Mouse (Mus musculus) MEL (cell line): ENCODE measurements around the gene Rbm14. TPM values are rescaled to one million over a fixed set of nuclear protein-coding genes. Genes with fewer than 3 reads are reported as not detected.

Experiments
- DNase-seq: peaks from one replicate; pipeline ENCODE4 v3.0.0; 2011; ENCODE audit warnings: low read depth, low spot score
- H3K27ac ChIP-seq: 2 replicates; pipeline ENCODE4 v1.5.1; 2012; ENCODE audit warnings: low read depth, mild to moderate bottlenecking, control low read depth, low read length, moderate library complexity; ENCODE audit not compliant: control insufficient read depth
- H3K27me3 ChIP-seq, 2 experiments: fragments of 150-350 bp in 1 of 2; sonication (generic) in 1 of 2; 2 replicates each; pipeline ENCODE4 v1.6.1; 2012; ENCODE audit warnings: low read length in 2 of 2, mild to moderate bottlenecking in 2 of 2, improper control_type of control experiment in 1 of 2, moderate library complexity in 1 of 2; ENCODE audit not compliant: insufficient read depth in 2 of 2, control insufficient read depth in 1 of 2
- H3K36me3 ChIP-seq, 2 experiments: 2 replicates each; pipeline ENCODE4 v1.6.1; 2012 to 2014; ENCODE audit warnings: low read length in 2 of 2, improper control_type of control experiment in 1 of 2, inconsistent platforms in 1 of 2, mild to moderate bottlenecking in 1 of 2; ENCODE audit not compliant: insufficient read depth in 2 of 2, control insufficient read depth in 1 of 2
- H3K4me1 ChIP-seq, 2 experiments: fragments of 150-350 bp in 1 of 2; sonication (generic) in 1 of 2; 2 replicates each; pipeline ENCODE4 v1.6.1; 2012; ENCODE audit warnings: low read length in 2 of 2, improper control_type of control experiment in 1 of 2, mild to moderate bottlenecking in 1 of 2; ENCODE audit not compliant: insufficient read depth in 2 of 2, control insufficient read depth in 1 of 2
- H3K4me3 ChIP-seq, 2 experiments: fragments of 150-350 bp in 1 of 2; sonication (generic) in 1 of 2; 2 replicates each; pipeline ENCODE4 v1.5.1; 2012; ENCODE audit warnings: low read depth in 2 of 2, low read length in 2 of 2, mild to moderate bottlenecking in 2 of 2, moderate library complexity in 2 of 2, control low read depth in 1 of 2, improper control_type of control experiment in 1 of 2; ENCODE audit not compliant: control insufficient read depth in 1 of 2, insufficient read depth in 1 of 2
- H3K79me2 ChIP-seq: 2 replicates; pipeline ENCODE4 v1.6.1; 2012; ENCODE audit warnings: mild to moderate bottlenecking, low read length, moderate library complexity; ENCODE audit not compliant: control insufficient read depth, poor library complexity, insufficient read depth
- H3K9ac ChIP-seq: 2 replicates; pipeline ENCODE4 v1.6.1; 2012; ENCODE audit warnings: low read depth, mild to moderate bottlenecking, control low read depth, low read length, moderate library complexity; ENCODE audit not compliant: control insufficient read depth, poor library complexity, severe bottlenecking
- H3K9me3 ChIP-seq: fragments of 150-350 bp; sonication (generic); replicated peaks from 2 replicates; pipeline ENCODE4 v1.6.1; 2012; ENCODE audit warnings: mild to moderate bottlenecking, low read length, improper control_type of control experiment, moderate library complexity; ENCODE audit not compliant: insufficient read depth
- E2F4 ChIP-seq: IDR thresholded peaks from 2 replicates; pipeline ENCODE4 v1.6.1; 2011; ENCODE audit warnings: low read depth, low read length, improper control_type of control experiment, borderline replicate concordance
- EP300 ChIP-seq, 2 experiments: IDR thresholded peaks; 2 replicates each; pipeline ENCODE4 v1.6.1; 2011; ENCODE audit warnings: improper control_type of control experiment in 2 of 2, low read length in 2 of 2, low read depth in 1 of 2, mild to moderate bottlenecking in 1 of 2
- ETS1 ChIP-seq: IDR thresholded peaks from 2 replicates; pipeline ENCODE4 v1.6.1; 2012; ENCODE audit warnings: low read depth, mild to moderate bottlenecking, inconsistent platforms, low read length, improper control_type of control experiment, moderate library complexity
- GATA1 ChIP-seq: IDR thresholded peaks from 2 replicates; pipeline ENCODE4 v1.6.1; 2011; ENCODE audit warnings: low read depth, low read length, improper control_type of control experiment
- JUND ChIP-seq: IDR thresholded peaks from 2 replicates; pipeline ENCODE4 v1.6.1; 2011; ENCODE audit warnings: low read depth, mild to moderate bottlenecking, improper control_type of control experiment, low read length
- MAX ChIP-seq: IDR thresholded peaks from 2 replicates; pipeline ENCODE4 v1.6.1; 2011; ENCODE audit warnings: low read length, improper control_type of control experiment
- MEF2A ChIP-seq: IDR thresholded peaks from 2 replicates; pipeline ENCODE4 v1.6.1; 2014; ENCODE audit warnings: low read depth, mild to moderate bottlenecking, inconsistent platforms, low read length, improper control_type of control experiment; ENCODE audit not compliant: poor library complexity, insufficient replicate concordance, severe bottlenecking; ENCODE audit errors: extremely low read depth
- MXI1 ChIP-seq: IDR thresholded peaks from 2 replicates; pipeline ENCODE4 v1.6.1; 2011; ENCODE audit warnings: mild to moderate bottlenecking, low read depth, low read length, improper control_type of control experiment
- MYB ChIP-seq: IDR thresholded peaks from 2 replicates; pipeline ENCODE4 v1.6.1; 2011; ENCODE audit warnings: mild to moderate bottlenecking, low read depth, low read length, improper control_type of control experiment
- NRF1 ChIP-seq: IDR thresholded peaks from 2 replicates; pipeline ENCODE4 v1.6.1; 2014; ENCODE audit warnings: low read depth, mild to moderate bottlenecking, inconsistent platforms, low read length, improper control_type of control experiment, moderate library complexity; ENCODE audit not compliant: poor library complexity, insufficient read depth, severe bottlenecking
- POLR2A ChIP-seq, 2 experiments: IDR thresholded peaks; 2 replicates each; pipeline ENCODE4 v1.6.1; 2011 to 2012; ENCODE audit warnings: low read length in 2 of 2, mild to moderate bottlenecking in 2 of 2, control low read depth in 1 of 2, improper control_type of control experiment in 1 of 2, low read depth in 1 of 2, moderate library complexity in 1 of 2; ENCODE audit not compliant: control insufficient read depth in 1 of 2, insufficient read depth in 1 of 2, poor library complexity in 1 of 2
- POLR2AphosphoS2 ChIP-seq: IDR thresholded peaks from 2 replicates; pipeline ENCODE4 v1.6.1; 2011; ENCODE audit warnings: low read length, improper control_type of control experiment
- RAD21 ChIP-seq: IDR thresholded peaks from 2 replicates; pipeline ENCODE4 v1.6.1; 2011; ENCODE audit warnings: mild to moderate bottlenecking, low read depth, low read length, improper control_type of control experiment
- SIN3A ChIP-seq: IDR thresholded peaks from 2 replicates; pipeline ENCODE4 v1.6.1; 2012; ENCODE audit warnings: low read length, improper control_type of control experiment, inconsistent platforms
- TBP ChIP-seq: IDR thresholded peaks from 2 replicates; pipeline ENCODE4 v1.8.0; 2011; ENCODE audit warnings: low read depth, low read length, improper control_type of control experiment
- TCF12 ChIP-seq: IDR thresholded peaks from 2 replicates; pipeline ENCODE4 v1.6.1; 2014; ENCODE audit warnings: low read depth, mild to moderate bottlenecking, inconsistent platforms, low read length, improper control_type of control experiment, moderate library complexity
- UBTF ChIP-seq: IDR thresholded peaks from 2 replicates; pipeline ENCODE4 v1.6.1; 2012; ENCODE audit warnings: low read depth, mild to moderate bottlenecking, inconsistent platforms, low read length, improper control_type of control experiment, moderate library complexity, borderline replicate concordance; ENCODE audit not compliant: insufficient read depth
- USF1 ChIP-seq: IDR thresholded peaks from 2 replicates; pipeline ENCODE4 v1.6.1; 2014; ENCODE audit warnings: low read depth, mild to moderate bottlenecking, inconsistent platforms, low read length, improper control_type of control experiment, moderate library complexity
- polyA plus RNA-seq, 2 experiments: library from polyadenylated mRNA; stranded (reverse) in 1 of 2; unstranded in 1 of 2; fragments of >175 nt in 1 of 2; fragments of >200 nt in 1 of 2; gene quantifications; 2 replicates each; pipeline versions ENCODE4 v1.2.1 to v1.2.4; 2012; ENCODE audit warnings: low replicate concordance in 2 of 2, low read depth in 1 of 2; ENCODE audit not compliant: insufficient read length in 2 of 2, insufficient read depth in 1 of 2, missing spikeins in 1 of 2
- total RNA-seq: library from RNA; depleted of rRNA; stranded (reverse); fragments of 300-350 nt; gene quantifications from 2 replicates; pipeline ENCODE4 v1.2.3, GENCODE M21; 2012

Rbm14 gene
- total and polyA plus RNA-seq, 3 experiments: 44.7 to 82.3 TPM; not detected in 1

GRCm38 (mm10) chr19:4797846-4798245, 13.6 kb downstream of the Rbm14 start:
- no peaks in the 10 kb centered on the region for H3K27me3 ChIP-seq
- H3K36me3 ChIP-seq: peaks cover 29 to 42% of the 10 kb centered on the region in 2 experiments
- no peak overlapping the region for H3K9ac ChIP-seq
- no peaks in the 10 kb centered on the region for H3K9me3 ChIP-seq
- H3K27ac ChIP-seq: no peak overlapping the region
- H3K79me2 ChIP-seq: peaks cover 69% of the 10 kb centered on the region
- peaks cover 22 to 30% of the 10 kb centered on the region in 2 experiments for H3K4me1 ChIP-seq
- no peak for DNase-seq
- no peak for TF ChIP-seq UBTF
- no peak for TF ChIP-seq TBP
- no peak for TF ChIP-seq RAD21
- TF ChIP-seq USF1: no peak
- no peak for TF ChIP-seq E2F4
- no peak for TF ChIP-seq ETS1
- no peak for TF ChIP-seq NRF1
- no peak for TF ChIP-seq MAX
- no peak for TF ChIP-seq JUND
- TF ChIP-seq MEF2A: no peak
- TF ChIP-seq POLR2A (IDR thresholded peaks at IDR 0.05; ENCODE audit: control insufficient read depth in 1 of 2, insufficient read depth in 1 of 2, low read depth in 1 of 2, low read length in 2 of 2, poor library complexity in 1 of 2): no peak
- TF ChIP-seq MYB: no peak
- TF ChIP-seq POLR2AphosphoS2: no peak
- no peak overlapping the region for H3K4me3 ChIP-seq

- TF ChIP-seq ETS1: 0 out of 2 replicates have a peak, but pooled peaks have one; percentile 31
- no peak for TF ChIP-seq POLR2AphosphoS2
- peak; percentile 43; the same call in 1 of the 2 replicates for TF ChIP-seq MXI1
- peak; percentile 77 for TF ChIP-seq GATA1
- TF ChIP-seq EP300 (IDR thresholded peaks at IDR 0.05; ENCODE audit: low read depth in 1 of 2, low read length in 2 of 2): peak; percentile 59 to 65; a peak in 2 of 4 replicates
- TF ChIP-seq SIN3A: peak; percentile 53; the same call in 1 of the 2 replicates
- TF ChIP-seq TCF12: peak; percentile 64; the same call in 1 of the 2 replicates
- TF ChIP-seq MAX: 0 out of 2 replicates have a peak, but pooled peaks have one; percentile 9
- TF ChIP-seq MYB: no peak
- Histone ChIP-seq H3K79me2 (peaks cover 68% of the 10 kb centered on the region), H3K36me3 (peaks cover 31 to 59% of the 10 kb centered on the region in 2 experiments), H3K4me1 (peaks cover 22 to 39% of the 10 kb centered on the region in 2 experiments), H3K27me3 (no peaks in the 10 kb centered on the region), H3K9me3 (no peaks in the 10 kb centered on the region), H3K9ac (no peak overlapping the region; the same call in 1 of the 2 replicates), H3K4me3 (no peak overlapping the region), H3K27ac (peak overlapping the region; percentile 74)
- DNase-seq: peak; percentile 49
These were observed 15.5 kb downstream of the Rbm14 start for GRCm38 (mm10) chr19:4795929-4796328.
